Comparison of ENCODE assay signal across 8 mouse cellular contexts in the genomic region with DNA sequence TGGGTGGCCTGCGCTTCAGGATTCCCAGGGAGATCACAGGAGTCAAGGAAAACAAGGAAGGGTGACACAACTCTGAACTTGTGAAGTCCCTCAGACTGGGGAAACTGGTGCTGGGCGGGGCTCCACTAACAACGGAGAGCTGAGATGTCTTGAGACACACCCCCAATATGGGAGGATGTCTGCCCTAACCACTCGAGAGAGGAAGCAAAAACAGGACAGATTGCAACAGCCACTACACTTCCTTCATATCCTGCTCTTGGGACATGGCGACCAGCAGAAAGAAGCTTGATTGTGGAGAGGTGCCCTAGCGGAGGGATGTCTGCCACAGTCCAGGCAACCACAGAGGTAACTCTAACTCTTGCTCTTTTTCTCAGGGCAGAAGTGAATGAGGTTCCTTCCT. TPM values are rescaled to one million over a fixed set of nuclear protein-coding genes. Genes with fewer than 3 reads are reported as not detected.
DNase-seq lines count a peak whose midpoint lies in the region; ATAC-seq and TF ChIP-seq lines count a peak whose summit lies in the region.
"Had no signal": no experiment of that assay in that cellular context is flagged by ENCODE, and none has a peak within 500 bp of the region (broad histone marks: within the 10 kb centered on the region; RNA-seq: fewer than 3 reads in every experiment).

A gene (plus strand): TSS at position 161 of the 400 bp plus-strand sequence.

- no peak within 1 kb of the TSS for H3K4me2 ChIP-seq in limb, embryonic 15.5 days

- H3K4me3 ChIP-seq in limb, embryonic 15.5 days, result no peak within 1 kb of the TSS
- H3K4me3 ChIP-seq in left cerebral cortex, adult 2 months, result no peak within 1 kb of the TSS

- H3K4me1 ChIP-seq in limb, embryonic 15.5 days, result peaks cover 13% of the 10 kb centered on the region

- no peak for ATAC-seq in limb, embryonic 15.5 days (ENCODE audit: insufficient number of reproducible peaks, low FRiP score, low TSS enrichment, low read depth)
- ATAC-seq in megakaryocyte-erythroid progenitor cell, adult 5-6 weeks (replicated peaks; ENCODE audit: low FRiP score, low TSS enrichment, poor library complexity, severe bottlenecking), result peak; percentile 81

- H3K27ac ChIP-seq in limb, embryonic 15.5 days, result peak within 1 kb of the TSS; percentile 14; the same call in 1 of the 2 replicates
- no peak within 1 kb of the TSS for H3K27ac ChIP-seq in left cerebral cortex, adult 2 months

- H3K9ac ChIP-seq in limb, embryonic 15.5 days, result no peak within 1 kb of the TSS

- intact Hi-C loops in left cerebral cortex, adult 2 months (cut with DNase I), result no loop called here

- DNase-seq in CD4-positive, CD25-positive, alpha-beta regulatory T cell, adult 2 months (ENCODE audit: low read depth, low spot score), result peak; percentile 36
- peak; percentile 34 for DNase-seq in T-cell, adult 2 months (ENCODE audit: low spot score)
- no peak for DNase-seq in right cerebral cortex, adult 18-20 months
- no peak for DNase-seq in cerebellum, adult 8-10 months
- no peak for DNase-seq in left cerebral cortex, adult 2 months (ENCODE audit: extremely low spot score in 1 of 2, low spot score in 2 of 2)
- DNase-seq: adrenal gland, postnatal 10 days had no signal

- no peak for TF ChIP-seq CTCF in left cerebral cortex, adult 2 months (IDR thresholded peaks at IDR 0.05)

- WGBS in limb, embryonic 15.5 days, result 64% methylated on average over 6 of the region's 6 CpGs

- no peaks in the 10 kb centered on the region for H3K36me3 ChIP-seq in limb, embryonic 15.5 days

- H3K9me3 ChIP-seq in limb, embryonic 15.5 days, result no peaks in the 10 kb centered on the region

- no peaks in the 10 kb centered on the region for H3K27me3 ChIP-seq in limb, embryonic 15.5 days

RNA-seq across cellular contexts. Expression of the gene that starts here (rescaled TPM):
- polyA plus RNA-seq in limb, embryonic 15.5 days (2015; fragmentation: Nextera tagmentation; extraction: Ambion mirVana), result 0.87 and 1.7 TPM in 2 replicates
- 0.99 and 2.4 TPM in 2 replicates for total RNA-seq in megakaryocyte-erythroid progenitor cell, adult 5-6 weeks (2014; fragmentation: Nextera tagmentation)
- 0.46 TPM in 1 of 2 replicates, not detected in the other for total RNA-seq in megakaryocyte-erythroid progenitor cell, adult 5-6 weeks (2017)
- under 1 TPM; 0.56 to 0.77 TPM for total RNA-seq in left cerebral cortex, adult 2 months (2021)

Comparison
In these comparisons a context has a peak if more than half of its experiments do, and no peak if none do; other contexts are left out.
1. DNase-seq: peak in CD4-positive, CD25-positive, alpha-beta regulatory T cell, adult 2 months (single experiment) and T-cell, adult 2 months (single experiment); none in right cerebral cortex, adult 18-20 months (single experiment), cerebellum, adult 8-10 months (single experiment) and left cerebral cortex, adult 2 months (0 of 2).